Mouse (Mus musculus): ENCODE measurements around the gene Elob. TPM values are rescaled to one million over a fixed set of nuclear protein-coding genes. Genes with fewer than 3 reads are reported as not detected.

The Elob gene
- polyA plus RNA-seq, 1 experiment: 819 TPM

DNA sequence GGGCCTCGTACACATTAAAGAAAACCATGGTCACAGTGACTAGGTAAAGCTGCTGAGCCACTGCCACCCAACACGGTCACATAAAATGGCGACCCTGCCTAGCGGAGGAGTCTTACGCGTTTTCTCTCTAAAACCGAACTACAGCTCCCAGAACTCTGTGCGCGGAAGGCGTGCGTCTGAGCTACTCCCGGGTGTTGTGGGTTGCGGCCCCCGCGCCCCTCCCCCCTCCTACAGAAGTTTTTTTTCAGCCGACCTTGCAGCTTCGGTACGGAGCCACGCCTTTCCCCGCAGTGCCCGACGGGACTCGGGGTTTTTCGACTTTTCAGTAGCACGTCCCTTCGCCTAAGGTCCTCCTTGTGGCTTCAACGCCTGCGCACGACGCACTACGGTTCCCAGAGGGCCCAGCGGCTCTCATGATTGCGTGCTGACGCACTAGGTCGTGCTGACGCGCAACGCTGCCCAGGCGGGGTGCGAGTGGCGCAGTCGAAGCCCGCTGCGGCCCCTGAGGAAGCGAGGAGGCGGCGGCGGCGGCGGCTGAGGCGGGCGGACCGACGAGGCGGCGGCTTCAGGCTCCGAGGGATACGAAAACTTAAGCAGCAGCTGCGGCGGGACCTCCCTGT is 26.1 kb downstream of the Elob start:
- no peak for TF ChIP-seq GATA1 (IDR thresholded peaks at IDR 0.05; ENCODE audit: low read length)

DNA sequence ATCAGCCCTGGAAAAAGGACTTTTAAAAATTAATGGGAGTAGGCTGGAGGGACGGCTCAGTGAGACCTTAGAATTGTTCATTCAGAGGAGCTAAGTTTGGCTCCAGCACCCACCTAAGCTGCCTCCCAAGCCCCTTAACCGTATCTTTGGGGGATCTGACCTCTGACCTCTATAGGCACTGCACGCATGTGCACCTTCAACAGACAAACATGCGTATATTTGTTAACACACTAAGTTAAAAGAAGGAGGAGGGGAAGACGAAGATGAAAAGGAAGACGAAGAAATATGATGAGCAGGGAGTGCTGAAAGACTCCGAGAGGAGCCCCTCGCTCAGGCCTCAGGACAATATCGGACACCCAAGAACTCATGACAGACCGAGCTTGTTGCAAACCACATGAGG is 27.3 kb downstream of the Elob start:
- TF ChIP-seq GATA1 (IDR thresholded peaks at IDR 0.05; ENCODE audit: low read length): no peak

DNA sequence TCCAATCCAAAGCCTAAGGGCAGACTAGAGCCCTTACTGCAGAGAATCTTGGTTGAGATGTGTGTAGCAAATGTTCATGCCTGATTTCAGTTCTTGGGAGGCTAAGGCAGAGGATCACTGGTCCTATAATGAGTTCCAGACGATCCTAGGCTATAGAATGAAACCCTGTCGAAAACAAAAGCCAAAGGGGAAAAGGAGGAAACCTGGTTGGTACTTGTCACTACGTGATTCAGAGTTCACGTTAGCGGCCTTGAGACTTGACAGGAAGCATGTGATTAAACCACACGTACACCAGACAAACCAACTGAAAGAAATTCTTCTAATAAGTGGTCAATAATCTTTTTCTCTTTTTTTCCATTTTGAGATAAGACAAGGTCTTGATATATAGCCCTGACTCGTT is 31.6 kb downstream of the Elob start:
- no peak for TF ChIP-seq GATA1 (IDR thresholded peaks at IDR 0.05; ENCODE audit: low read length)

- TF ChIP-seq GATA1 (IDR thresholded peaks at IDR 0.05; ENCODE audit: low read length): no peak
Measured at GRCm38 (mm10) chr17:23795323-23795722, 33.6 kb downstream of the Elob start.

GRCm38 (mm10) chr17:23791079-23791357 is 37.9 kb downstream of the Elob start:
- TF ChIP-seq GATA1 (IDR thresholded peaks at IDR 0.05; ENCODE audit: low read length): no peak

- no peak for TF ChIP-seq GATA1 (IDR thresholded peaks at IDR 0.05; ENCODE audit: low read length)
Measured at GRCm38 (mm10) chr17:23790269-23791078, 38.5 kb downstream of the Elob start, which contains the start of gene Srrm2. Gene Srrm2, plus strand, starts transcription at chr17:23790532.

- TF ChIP-seq GATA1 (IDR thresholded peaks at IDR 0.05; ENCODE audit: low read length): no peak
Measured at GRCm38 (mm10) chr17:23789749-23790268, 39.1 kb downstream of the Elob start.

- TF ChIP-seq GATA1 (IDR thresholded peaks at IDR 0.05; ENCODE audit: low read length): no peak
Measured at GRCm38 (mm10) chr17:23788973-23789372, 40.0 kb downstream of the Elob start.

DNA sequence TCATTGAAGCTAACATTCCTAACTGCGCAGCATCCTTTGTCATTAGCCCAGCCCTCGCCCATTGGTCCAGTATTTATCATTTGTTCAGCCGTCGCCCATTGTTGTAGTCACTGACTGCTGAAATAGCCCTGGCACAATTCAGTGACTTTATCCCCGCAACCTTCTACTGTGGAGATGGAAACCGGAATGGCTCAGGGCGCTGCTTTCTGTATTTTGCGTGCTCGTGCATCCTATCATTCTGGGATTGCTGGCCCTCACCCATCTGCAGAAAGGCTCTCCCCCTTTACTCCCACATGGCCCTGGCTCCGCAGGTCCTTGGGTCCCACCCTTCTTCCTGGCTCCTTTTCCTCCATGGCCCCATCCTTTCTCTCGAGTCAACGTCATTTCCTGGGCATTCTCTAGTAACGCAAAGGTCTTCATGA is 42.4 kb downstream of the Elob start:
- no peak for TF ChIP-seq GATA1 (IDR thresholded peaks at IDR 0.05; ENCODE audit: low read length)

- TF ChIP-seq GATA1 (IDR thresholded peaks at IDR 0.05; ENCODE audit: low read length): no peak
Measured at GRCm38 (mm10) chr17:23785561-23786471, 43.1 kb downstream of the Elob start, which contains the start of gene Flywch2. Gene Flywch2, minus strand, starts transcription at chr17:23786081.

GRCm38 (mm10) chr17:23783352-23783751 is 45.6 kb downstream of the Elob start:
- no peak for TF ChIP-seq GATA1 (IDR thresholded peaks at IDR 0.05; ENCODE audit: low read length)

DNA sequence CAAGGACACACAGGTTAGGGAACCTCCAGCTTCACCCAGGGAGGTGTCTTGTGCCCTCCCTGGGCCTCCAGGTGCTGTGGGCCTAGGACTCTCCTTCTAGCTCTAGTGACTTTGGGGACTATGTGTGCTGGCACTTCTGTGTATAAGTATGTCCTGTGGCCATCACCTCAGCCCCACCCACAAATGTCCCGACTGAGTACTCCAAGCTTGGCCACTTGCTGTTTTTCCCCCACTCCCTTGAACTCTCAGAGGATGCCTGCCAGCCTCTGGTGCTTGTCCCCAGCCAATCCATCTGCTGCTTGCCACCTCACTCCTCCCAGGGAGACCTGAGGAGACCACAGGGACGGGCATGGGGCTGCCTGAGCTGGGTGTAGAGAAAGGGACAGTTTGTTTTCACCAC is 50.5 kb downstream of the Elob start:
- TF ChIP-seq GATA1 (IDR thresholded peaks at IDR 0.05; ENCODE audit: low read length): no peak

DNA sequence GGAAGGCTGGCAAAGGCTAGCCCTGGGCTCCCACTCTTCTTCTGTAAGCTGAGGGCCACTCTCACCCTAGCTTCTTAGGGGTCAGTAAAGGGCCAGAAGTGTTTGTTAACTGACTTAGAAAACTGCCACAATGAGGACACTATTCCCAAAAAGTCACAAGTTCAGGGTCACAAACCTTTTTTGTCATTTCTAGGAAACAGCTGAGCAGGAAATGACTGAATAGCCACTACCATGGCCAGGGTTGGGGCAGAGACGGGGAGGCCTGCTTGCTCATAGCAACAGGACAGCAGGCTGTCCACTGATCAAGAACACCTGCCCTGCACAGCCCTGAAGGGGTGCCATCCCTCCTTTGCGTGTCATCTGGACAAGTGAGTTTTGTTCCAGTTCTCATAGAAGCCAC is 51.8 kb downstream of the Elob start:
- no peak for TF ChIP-seq GATA1 (IDR thresholded peaks at IDR 0.05; ENCODE audit: low read length)

DNA sequence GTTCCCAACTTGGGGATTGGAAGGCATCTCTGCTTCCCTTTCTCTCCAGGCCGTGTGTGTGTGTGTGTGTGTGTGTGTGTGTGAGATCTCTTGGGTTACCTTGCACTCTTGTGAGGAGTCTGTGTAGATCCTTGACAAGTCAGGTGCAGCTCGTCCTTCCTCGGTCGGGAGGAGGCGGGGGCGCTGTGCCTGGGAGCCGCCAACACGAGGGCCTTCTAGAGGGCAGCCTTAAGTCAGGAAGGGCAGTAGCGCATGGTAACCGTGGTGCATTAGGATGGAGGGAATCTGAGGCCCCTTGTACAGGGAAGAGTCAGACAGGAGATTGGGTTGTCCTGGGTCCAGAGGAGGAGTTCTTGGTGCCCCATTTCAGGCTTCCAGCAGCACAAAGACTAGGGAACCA is 52.7 kb downstream of the Elob start:
- no peak for TF ChIP-seq GATA1 (IDR thresholded peaks at IDR 0.05; ENCODE audit: low read length)

Other genes starting within 250 kb of the Elob start
- gene Zfp13, start 229.6 kb downstream of the Elob start, polyA plus RNA-seq (2012): 0.21 TPM in 2 replicates
- not detected in 2 replicates for gene Zscan10, start 228.3 kb downstream of the Elob start, polyA plus RNA-seq (2012)
- gene Mmp25, start 183.9 kb downstream of the Elob start, polyA plus RNA-seq (2012): not detected in 2 replicates
- gene Bicdl2, start 168.6 kb downstream of the Elob start, polyA plus RNA-seq (2012): not detected in 2 replicates
- gene Hcfc1r1, start 155.5 kb downstream of the Elob start, polyA plus RNA-seq (2012): 258 and 328 TPM in 2 replicates
- gene Thoc6, start 155.3 kb downstream of the Elob start, polyA plus RNA-seq (2012): 96.9 and 107 TPM in 2 replicates
- 5.5 and 6.2 TPM in 2 replicates for gene Tnfrsf12a, start 151.7 kb downstream of the Elob start, polyA plus RNA-seq (2012)
- gene Cldn6, start 149.9 kb downstream of the Elob start, polyA plus RNA-seq (2012): not detected in 2 replicates
- gene Cldn9, start 145.1 kb downstream of the Elob start, polyA plus RNA-seq (2012): not detected in 2 replicates
- not detected in 2 replicates for gene 1520401A03Rik, start 106.4 kb downstream of the Elob start, polyA plus RNA-seq (2012)
- gene Pkmyt1, start 102.8 kb downstream of the Elob start, polyA plus RNA-seq (2012): 104 and 119 TPM in 2 replicates
- gene Paqr4, start 88.3 kb downstream of the Elob start, polyA plus RNA-seq (2012): 1.4 and 3.1 TPM in 2 replicates
- 0.06 and 0.21 TPM in 2 replicates for gene Kremen2, start 83.3 kb downstream of the Elob start, polyA plus RNA-seq (2012)
- gene Flywch1, start 57.5 kb downstream of the Elob start, polyA plus RNA-seq (2012): 23.5 and 36.1 TPM in 2 replicates
- not detected in 2 replicates for gene Flywch2, start 43.1 kb downstream of the Elob start, polyA plus RNA-seq (2012)
- 91.1 and 315 TPM in 2 replicates for gene Srrm2, start 38.6 kb downstream of the Elob start, polyA plus RNA-seq (2012)
- gene Prss33, start 6.9 kb upstream of the Elob start, polyA plus RNA-seq (2012): not detected in 2 replicates
- not detected in 2 replicates for gene Prss32, start 14.7 kb upstream of the Elob start, polyA plus RNA-seq (2012)
- not detected in 2 replicates for gene Prss41, start 15.0 kb upstream of the Elob start, polyA plus RNA-seq (2012)
- gene Prss21, start 38.9 kb upstream of the Elob start, polyA plus RNA-seq (2012): not detected in 2 replicates
- gene Dcpp1, start 51.7 kb upstream of the Elob start, polyA plus RNA-seq (2012): not detected in 2 replicates
- gene Dcpp2, start 51.7 kb upstream of the Elob start, polyA plus RNA-seq (2012): not detected in 2 replicates
- gene Dcpp3, start 88.3 kb upstream of the Elob start, polyA plus RNA-seq (2012): not detected in 2 replicates
- gene Sbp, start 112.5 kb upstream of the Elob start, polyA plus RNA-seq (2012): not detected in 2 replicates
- gene Sbpl, start 126.1 kb upstream of the Elob start, polyA plus RNA-seq (2012): not detected in 2 replicates
- not detected in 2 replicates for gene Prss30, start 151.4 kb upstream of the Elob start, polyA plus RNA-seq (2012)
- gene Prss22, start 169.0 kb upstream of the Elob start, polyA plus RNA-seq (2012): not detected in 2 replicates
- gene Prss27, start 209.0 kb upstream of the Elob start, polyA plus RNA-seq (2012): not detected in 2 replicates
- gene Kctd5, start 244.3 kb upstream of the Elob start, polyA plus RNA-seq (2012): 21.4 and 25.8 TPM in 2 replicates

All from G1E-ER4 (cell line).